Mouse (Mus musculus): ENCODE results near the gene Tbc1d30.

- TF ChIP-seq EP300 (IDR thresholded peaks at IDR 0.05; ENCODE audit: low read depth) = no peak
- no peak for TF ChIP-seq CTCF (IDR thresholded peaks at IDR 0.05; ENCODE audit: low read depth)
Measured at GRCm38 (mm10) chr10:121255465-121255864, 95.6 kb downstream of the Tbc1d30 start.

Measured in liver, embryonic 14.5 days (tissue).